Mouse (Mus musculus) hindbrain, embryonic 13.5 days (tissue): ENCODE data around the gene Cd8a. TPM values are rescaled to one million over a fixed set of nuclear protein-coding genes. Genes with fewer than 3 reads are reported as not detected.

Experiments used
- ATAC-seq: fragments of 200-750 bp; cut with Nextera tagmentation; 2 replicates; pipeline ENCODE4 v1.8.0; 2017; ENCODE audit warnings: moderate TSS enrichment; ENCODE audit not compliant: low FRiP score
- H3K27ac ChIP-seq: fragments of 300-500 bp; sonication (generic); 2 replicates; pipeline ENCODE4 v1.5.1; 2015; ENCODE audit warnings: inconsistent platforms, mild to moderate bottlenecking, moderate library complexity
- H3K27me3 ChIP-seq: fragments of 300-500 bp; sonication (generic); 2 replicates; pipeline ENCODE4 v1.6.1; 2015; ENCODE audit warnings: mild to moderate bottlenecking, inconsistent platforms
- H3K36me3 ChIP-seq: fragments of 300-500 bp; sonication (generic); 2 replicates; pipeline ENCODE4 v1.6.1; 2015; ENCODE audit warnings: mild to moderate bottlenecking, inconsistent platforms
- H3K4me1 ChIP-seq: fragments of 300-500 bp; sonication (generic); replicated peaks from 2 replicates; pipeline ENCODE4 v1.6.1; 2015; ENCODE audit warnings: inconsistent platforms
- H3K4me2 ChIP-seq: fragments of 300-500 bp; sonication (generic); 2 replicates; pipeline ENCODE4 v1.6.1; 2015; ENCODE audit warnings: inconsistent platforms, mild to moderate bottlenecking, moderate library complexity
- H3K4me3 ChIP-seq: fragments of 300-500 bp; sonication (generic); 2 replicates; pipeline ENCODE4 v1.5.1; 2015; ENCODE audit warnings: mild to moderate bottlenecking, inconsistent platforms
- H3K9ac ChIP-seq: fragments of 300-500 bp; sonication (generic); 2 replicates; pipeline ENCODE4 v1.6.1; 2015; ENCODE audit warnings: mild to moderate bottlenecking, inconsistent platforms
- H3K9me3 ChIP-seq: fragments of 300-500 bp; sonication (generic); 2 replicates; pipeline ENCODE4 v1.6.1; 2016; ENCODE audit warnings: inconsistent platforms
- WGBS: fragments of 180-500 bp; shearing (Covaris S2); methylation state at CpG from one replicate; pipeline ENCODE4 v1.1.7; 2015; 5-methylcytosine and 5-hydroxymethylcytosine counted together
- polyA plus RNA-seq: library from polyadenylated mRNA; unstranded; fragments of >200 nt; fragmentation: Nextera tagmentation; extraction: Ambion mirVana; gene quantifications from 2 replicates; pipeline ENCODE4 v1.2.1, GENCODE M21; 2015

The Cd8a gene
- polyA plus RNA-seq, 1 experiment from 2014 or later = not detected

DNA sequence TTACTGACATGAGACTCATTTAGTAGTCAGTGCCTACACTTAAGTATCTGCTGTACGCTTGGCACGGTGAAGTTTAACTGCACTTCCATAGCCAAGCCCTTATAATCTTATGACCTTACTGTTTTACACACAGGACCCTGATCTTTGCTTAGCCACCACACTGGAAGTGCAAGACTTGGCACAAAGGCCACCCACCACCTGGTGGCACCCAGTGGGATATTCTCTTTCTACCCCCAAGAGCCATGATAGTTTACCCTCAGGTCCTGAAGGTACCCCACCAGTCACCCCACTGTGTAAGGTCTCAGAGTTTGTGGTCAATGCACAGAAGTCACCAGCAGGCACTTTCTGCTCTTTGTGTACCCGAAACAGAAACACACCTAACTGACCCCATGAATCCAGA lies 22.0 kb upstream of the Cd8a start:
- Histone ChIP-seq H3K9me3 (no peaks in the 10 kb centered on the region), H3K4me2 (no peak overlapping the region), H3K27me3 (no peaks in the 10 kb centered on the region), H3K4me3 (no peak overlapping the region), H3K9ac (no peak overlapping the region), H3K27ac (no peak overlapping the region), H3K4me1 (no peaks in the 10 kb centered on the region), H3K36me3 (no peaks in the 10 kb centered on the region)
- 93% methylated on average over 3 of the region's 3 CpGs for WGBS
- ATAC-seq = no peak

DNA sequence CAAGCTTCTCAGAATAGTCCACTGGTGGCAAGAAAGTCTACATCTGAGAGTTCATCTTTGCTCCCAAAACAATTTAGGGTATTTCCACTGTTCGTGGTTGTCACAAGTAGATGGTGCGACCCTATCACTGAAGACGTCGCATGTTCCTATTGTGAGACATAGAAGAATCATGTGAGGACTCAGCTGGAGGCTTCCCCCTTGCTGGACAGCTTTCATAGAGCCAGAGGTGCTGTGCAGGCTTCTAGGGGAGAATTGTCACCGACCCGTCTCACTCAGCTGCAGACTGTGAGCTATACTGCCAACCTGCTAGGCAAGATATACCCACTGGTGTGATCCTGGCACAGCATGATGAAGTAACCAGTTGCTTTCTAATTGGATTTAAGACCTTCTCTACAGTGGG lies 21.0 kb upstream of the Cd8a start:
- WGBS = 96% methylated on average over 6 of the region's 6 CpGs
- no peak overlapping the region for H3K4me2 ChIP-seq
- H3K9me3 ChIP-seq = no peaks in the 10 kb centered on the region
- H3K4me1 ChIP-seq = no peaks in the 10 kb centered on the region
- ATAC-seq = no peak
- no peak overlapping the region for H3K27ac ChIP-seq
- no peak overlapping the region for H3K4me3 ChIP-seq
- H3K9ac ChIP-seq = no peak overlapping the region
- no peaks in the 10 kb centered on the region for H3K36me3 ChIP-seq
- no peaks in the 10 kb centered on the region for H3K27me3 ChIP-seq

DNA sequence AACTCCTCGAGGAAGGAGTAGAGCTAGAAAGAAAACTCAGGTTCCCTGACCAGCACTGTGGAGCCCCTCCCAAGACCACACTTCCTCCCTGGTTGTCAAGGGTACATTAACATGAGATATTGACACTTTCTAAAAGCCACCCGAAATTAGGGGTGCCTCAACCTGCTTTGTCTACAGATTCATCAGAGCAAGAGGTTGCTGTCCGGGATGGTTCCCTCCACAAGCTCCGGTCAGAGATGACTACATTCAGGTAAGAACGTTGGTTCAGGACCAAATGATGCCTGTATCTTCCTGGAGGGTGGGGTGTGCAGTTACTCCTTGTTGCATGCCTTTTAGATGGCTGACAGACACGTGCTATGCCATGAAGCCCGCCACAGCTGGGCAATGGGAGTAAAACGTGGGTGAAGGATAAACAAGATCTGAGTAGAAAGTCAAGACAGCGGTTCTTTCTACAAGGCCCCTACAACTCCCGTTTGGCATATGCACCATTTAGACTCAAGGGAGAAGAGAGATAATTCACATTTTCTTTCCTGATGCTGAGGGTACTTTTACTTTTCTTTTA lies 20.3 kb upstream of the Cd8a start:
- ATAC-seq = no peak

DNA sequence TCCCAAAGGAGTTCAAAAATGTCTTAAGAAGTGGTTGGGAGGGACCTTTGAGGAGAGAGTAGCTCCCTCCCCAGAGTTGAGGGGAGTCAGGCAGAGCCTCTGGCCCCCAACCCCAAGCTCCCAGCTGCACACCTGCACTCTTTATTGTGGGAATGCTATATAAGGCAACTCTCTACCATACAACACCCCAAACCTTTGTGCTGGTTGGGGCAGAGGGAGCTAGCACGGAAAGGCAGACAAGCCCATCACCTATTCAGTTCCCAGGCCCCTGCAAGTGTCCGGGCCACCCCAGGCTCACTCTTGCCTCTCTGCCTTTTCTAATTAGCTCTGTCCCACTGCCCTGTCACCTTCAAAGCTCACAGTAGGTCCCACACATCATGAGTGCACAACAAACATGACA lies 19.5 kb upstream of the Cd8a start:
- Histone ChIP-seq H3K27ac (no peak overlapping the region), H3K9me3 (no peaks in the 10 kb centered on the region), H3K4me3 (no peak overlapping the region), H3K27me3 (no peaks in the 10 kb centered on the region), H3K4me1 (no peaks in the 10 kb centered on the region), H3K36me3 (no peaks in the 10 kb centered on the region), H3K9ac (no peak overlapping the region), H3K4me2 (no peak overlapping the region)
- WGBS = 77% methylated on average over 2 of the region's 2 CpGs
- no peak for ATAC-seq

More for the DNA sequence above, 20.3 kb upstream of the Cd8a start:
- no peaks in the 10 kb centered on the region for H3K27me3 ChIP-seq
- H3K4me1 ChIP-seq = no peaks in the 10 kb centered on the region
- no peak overlapping the region for H3K4me2 ChIP-seq
- H3K4me3 ChIP-seq = no peak overlapping the region
- H3K36me3 ChIP-seq = no peaks in the 10 kb centered on the region
- no peak overlapping the region for H3K9ac ChIP-seq
- no peak overlapping the region for H3K27ac ChIP-seq
- 86% methylated on average over 10 of the region's 10 CpGs for WGBS
- no peaks in the 10 kb centered on the region for H3K9me3 ChIP-seq

DNA sequence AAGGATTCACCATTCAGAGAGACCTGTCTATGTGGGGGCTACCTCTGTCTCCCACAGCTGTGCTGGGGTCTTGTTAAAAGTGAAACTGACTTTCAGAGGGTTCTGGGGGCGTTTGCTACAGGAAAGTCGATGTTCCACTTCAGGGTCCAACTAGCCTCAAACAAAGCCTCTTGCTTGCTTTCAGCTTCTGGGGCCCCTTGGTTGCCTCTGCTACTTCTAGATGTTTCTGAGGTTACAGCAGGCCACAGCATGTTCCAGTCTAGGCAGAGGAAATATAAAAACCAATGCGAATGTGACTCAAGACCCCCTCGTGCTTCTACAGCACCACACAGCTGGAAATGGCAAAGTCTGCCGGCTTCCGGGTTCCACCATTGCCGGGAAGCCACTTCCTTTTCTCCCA lies 15.7 kb upstream of the Cd8a start:
- H3K36me3 ChIP-seq = no peaks in the 10 kb centered on the region
- ATAC-seq = no peak
- H3K27me3 ChIP-seq = no peaks in the 10 kb centered on the region
- H3K27ac ChIP-seq = no peak overlapping the region
- H3K9me3 ChIP-seq = no peaks in the 10 kb centered on the region
- H3K4me3 ChIP-seq = no peak overlapping the region
- 91% methylated on average over 7 of the region's 7 CpGs for WGBS
- H3K4me2 ChIP-seq = no peak overlapping the region
- H3K4me1 ChIP-seq = no peaks in the 10 kb centered on the region
- no peak overlapping the region for H3K9ac ChIP-seq

DNA sequence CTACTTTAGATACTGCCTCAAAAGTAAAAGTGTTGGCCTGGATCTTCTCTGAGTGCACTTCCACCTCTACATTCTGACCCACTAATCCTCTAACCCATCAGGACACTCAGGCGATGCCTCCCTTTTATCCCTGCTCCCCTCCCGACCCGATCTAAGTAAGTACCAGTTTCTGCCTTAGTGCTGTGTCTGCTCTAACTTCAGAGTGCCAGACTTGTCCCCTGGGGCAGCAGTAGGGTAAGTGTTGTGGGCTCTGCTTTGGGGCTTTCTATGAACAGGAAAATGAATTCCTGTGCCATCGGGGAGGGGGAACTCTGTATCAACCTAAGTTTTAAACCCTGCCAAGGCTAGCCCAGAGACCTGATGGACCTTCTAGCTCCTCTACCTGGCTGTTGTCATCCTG lies 13.0 kb upstream of the Cd8a start:
- 82% methylated on average over 4 of the region's 4 CpGs for WGBS
- no peak overlapping the region for H3K9ac ChIP-seq
- no peaks in the 10 kb centered on the region for H3K9me3 ChIP-seq

DNA sequence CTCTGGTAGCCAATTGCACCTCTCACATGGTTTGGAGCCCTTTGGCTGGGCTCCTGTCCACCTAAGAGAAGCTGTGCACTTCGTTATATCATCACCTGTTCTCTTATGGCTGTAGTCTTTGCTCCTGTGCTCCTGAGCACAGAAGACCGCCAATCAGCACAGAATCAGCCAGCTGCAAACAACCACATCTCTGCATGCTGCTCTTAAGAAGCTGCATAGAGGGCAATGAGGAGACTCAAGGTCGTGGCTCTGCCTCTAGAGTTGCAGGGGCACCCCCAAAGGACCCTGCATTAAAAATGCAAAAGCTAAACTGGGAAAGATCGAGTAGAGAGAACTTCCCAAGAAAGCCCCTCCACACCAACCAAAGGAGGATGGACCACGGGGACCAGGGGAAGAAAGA lies 12.5 kb upstream of the Cd8a start:
- Histone ChIP-seq H3K36me3 (no peaks in the 10 kb centered on the region), H3K4me3 (no peak overlapping the region), H3K9me3 (no peaks in the 10 kb centered on the region), H3K4me1 (no peaks in the 10 kb centered on the region), H3K27ac (no peak overlapping the region), H3K9ac (no peak overlapping the region), H3K4me2 (no peak overlapping the region), H3K27me3 (no peaks in the 10 kb centered on the region)
- ATAC-seq = no peak
- WGBS = 71% methylated on average over 5 of the region's 5 CpGs

More for the DNA sequence above, 13.0 kb upstream of the Cd8a start:
- Histone ChIP-seq H3K36me3 (no peaks in the 10 kb centered on the region), H3K4me2 (no peak overlapping the region), H3K27me3 (no peaks in the 10 kb centered on the region), H3K27ac (no peak overlapping the region), H3K4me3 (no peak overlapping the region), H3K4me1 (no peaks in the 10 kb centered on the region)
- ATAC-seq = no peak

DNA sequence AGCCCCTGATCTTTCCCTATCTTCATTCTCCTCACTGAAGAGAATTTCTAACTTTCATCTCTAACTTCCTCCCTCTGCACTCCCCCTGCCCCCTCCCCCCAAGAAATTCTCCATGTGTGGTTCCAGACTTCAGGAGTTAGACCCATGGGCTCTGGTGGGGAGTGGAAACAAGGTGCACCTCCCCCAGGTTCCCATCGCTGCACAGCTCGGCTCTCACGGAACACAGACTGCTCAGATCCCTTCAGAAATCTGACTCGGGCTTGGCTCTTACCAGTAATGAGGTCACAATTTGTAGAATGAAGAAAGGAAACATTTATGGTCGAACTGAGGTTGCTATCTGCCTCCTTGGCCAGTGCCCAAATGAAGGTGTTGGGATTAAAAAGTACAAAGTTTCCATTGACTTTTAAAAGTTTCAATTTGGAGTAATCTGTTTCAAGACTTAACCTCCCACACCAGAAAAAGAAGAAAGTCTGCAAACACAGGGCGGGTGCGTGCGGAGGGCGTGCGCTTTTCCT lies 12.0 kb upstream of the Cd8a start:
- ATAC-seq = no peak
- H3K9ac ChIP-seq = no peak overlapping the region
- WGBS = 91% methylated on average over 10 of the region's 10 CpGs
- H3K27ac ChIP-seq = no peak overlapping the region
- no peaks in the 10 kb centered on the region for H3K4me1 ChIP-seq
- no peaks in the 10 kb centered on the region for H3K27me3 ChIP-seq
- H3K4me2 ChIP-seq = no peak overlapping the region
- no peaks in the 10 kb centered on the region for H3K36me3 ChIP-seq
- no peak overlapping the region for H3K4me3 ChIP-seq
- H3K9me3 ChIP-seq = no peaks in the 10 kb centered on the region

DNA sequence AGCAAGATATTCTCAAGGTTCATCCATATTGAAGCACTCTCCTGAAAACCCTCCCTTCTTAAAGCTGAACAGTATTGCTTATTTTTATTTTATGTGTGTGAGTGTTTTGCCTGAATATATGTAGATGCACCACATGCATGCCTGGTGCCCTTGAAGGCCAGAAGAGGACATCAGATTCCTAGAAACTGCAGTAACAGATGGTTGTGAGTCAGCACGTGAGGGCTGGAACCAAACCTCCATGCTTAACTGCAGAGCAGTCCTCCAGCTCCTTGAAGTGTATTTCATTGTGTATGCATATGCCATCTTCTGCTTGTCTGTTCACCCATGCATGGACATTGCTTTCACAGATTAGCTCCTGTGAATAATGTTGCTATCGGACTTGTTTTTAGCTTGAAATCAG lies 9.2 kb upstream of the Cd8a start:
- no peaks in the 10 kb centered on the region for H3K27me3 ChIP-seq
- H3K4me2 ChIP-seq = no peak overlapping the region
- H3K27ac ChIP-seq = no peak overlapping the region
- H3K36me3 ChIP-seq = no peaks in the 10 kb centered on the region
- no peaks in the 10 kb centered on the region for H3K9me3 ChIP-seq
- H3K9ac ChIP-seq = no peak overlapping the region
- ATAC-seq = no peak
- 65% methylated on average over 2 of the region's 2 CpGs for WGBS
- no peaks in the 10 kb centered on the region for H3K4me1 ChIP-seq
- H3K4me3 ChIP-seq = no peak overlapping the region

DNA sequence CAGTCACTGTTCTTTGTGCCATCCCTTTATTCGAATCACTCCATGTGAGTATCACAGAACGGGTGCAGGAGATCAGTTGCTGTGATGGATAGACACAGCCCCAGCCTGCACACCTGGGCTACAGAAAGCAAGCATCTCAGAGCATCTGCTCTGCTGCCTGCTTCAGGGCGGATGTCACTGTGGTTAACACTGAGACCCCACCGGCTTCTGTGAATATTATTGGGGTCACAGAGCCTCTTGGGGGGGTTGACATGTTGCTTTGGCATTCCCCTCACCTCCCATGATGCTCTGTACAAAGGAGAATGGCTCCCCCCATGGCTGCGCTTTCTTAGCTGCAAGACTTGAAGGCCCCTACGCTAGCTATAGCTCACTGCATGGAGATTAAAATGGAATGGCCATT lies 3.8 kb upstream of the Cd8a start:
- Histone ChIP-seq H3K9ac (no peak overlapping the region), H3K4me1 (no peaks in the 10 kb centered on the region), H3K9me3 (no peaks in the 10 kb centered on the region), H3K36me3 (no peaks in the 10 kb centered on the region), H3K27ac (no peak overlapping the region), H3K4me2 (no peak overlapping the region), H3K27me3 (no peaks in the 10 kb centered on the region), H3K4me3 (no peak overlapping the region)
- WGBS = 94% methylated on average over 6 of the region's 6 CpGs
- no peak for ATAC-seq

DNA sequence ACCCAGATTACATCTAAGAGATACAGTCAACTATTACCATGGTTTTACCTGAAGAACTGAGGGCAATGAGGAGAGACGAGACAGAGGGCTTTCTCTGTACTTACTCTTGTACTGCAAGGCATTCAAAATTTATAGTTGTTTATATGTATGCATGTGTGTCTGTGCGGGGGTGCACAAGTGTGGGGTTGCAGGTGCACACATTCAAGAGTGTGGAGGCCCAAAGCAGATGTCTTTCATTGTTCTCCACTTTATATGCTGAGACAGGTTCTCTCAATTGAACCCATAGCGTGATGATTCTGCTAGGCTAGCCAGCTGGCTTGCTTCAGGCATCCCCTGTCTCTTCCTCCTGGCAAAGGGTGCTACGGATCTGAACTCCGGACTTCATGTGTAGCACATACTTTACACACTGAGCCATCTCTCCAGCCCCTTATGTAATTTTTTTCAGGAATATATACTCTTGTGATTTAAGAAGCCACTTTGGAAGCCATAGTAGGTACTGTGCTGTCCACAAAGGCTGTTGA lies 2.1 kb upstream of the Cd8a start:
- Histone ChIP-seq H3K27ac (no peak overlapping the region), H3K9ac (no peak overlapping the region), H3K4me1 (no peaks in the 10 kb centered on the region), H3K9me3 (no peaks in the 10 kb centered on the region), H3K4me3 (no peak overlapping the region), H3K36me3 (no peaks in the 10 kb centered on the region), H3K27me3 (no peaks in the 10 kb centered on the region), H3K4me2 (no peak overlapping the region)
- ATAC-seq = no peak
- 90% methylated on average over 5 of the region's 5 CpGs for WGBS

DNA sequence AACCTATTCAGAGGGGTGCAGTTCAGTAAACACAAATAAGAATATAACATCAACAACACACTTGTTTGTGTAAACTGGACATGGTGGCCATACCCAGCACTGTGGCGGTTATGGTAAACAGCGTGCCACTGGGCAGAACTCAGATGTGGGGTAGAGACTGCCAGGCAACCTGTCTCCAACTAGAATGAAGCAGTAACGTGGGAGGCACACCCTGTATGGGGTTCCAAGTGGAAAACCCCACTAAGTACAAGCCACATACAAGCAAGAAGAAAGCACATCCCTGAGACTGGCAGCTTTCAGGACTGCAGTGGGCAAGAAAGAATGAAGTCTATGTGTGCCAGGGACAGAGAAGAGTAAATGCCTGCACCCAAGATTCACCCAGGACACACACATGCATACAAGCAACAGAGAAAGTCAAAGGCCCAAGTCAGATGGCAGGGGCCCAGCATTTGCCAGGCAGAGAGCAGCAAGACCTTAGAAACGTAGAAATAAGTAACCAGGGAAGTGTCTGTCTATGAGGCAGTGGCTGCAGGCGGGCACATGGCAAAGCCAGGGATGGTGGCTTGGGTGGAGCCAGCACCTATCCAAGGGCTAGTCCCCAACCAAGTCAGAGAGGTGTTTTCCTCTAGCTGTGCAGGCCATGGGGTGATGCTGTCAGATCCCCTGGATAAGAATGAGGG lies 1.0 kb upstream of the Cd8a start:
- ATAC-seq = no peak
- Histone ChIP-seq H3K36me3 (no peaks in the 10 kb centered on the region), H3K27ac (no peak overlapping the region), H3K27me3 (no peaks in the 10 kb centered on the region), H3K4me1 (no peaks in the 10 kb centered on the region), H3K9me3 (no peaks in the 10 kb centered on the region), H3K9ac (no peak overlapping the region), H3K4me2 (no peak overlapping the region), H3K4me3 (no peak overlapping the region)
- WGBS = 83% methylated on average over 5 of the region's 5 CpGs

DNA sequence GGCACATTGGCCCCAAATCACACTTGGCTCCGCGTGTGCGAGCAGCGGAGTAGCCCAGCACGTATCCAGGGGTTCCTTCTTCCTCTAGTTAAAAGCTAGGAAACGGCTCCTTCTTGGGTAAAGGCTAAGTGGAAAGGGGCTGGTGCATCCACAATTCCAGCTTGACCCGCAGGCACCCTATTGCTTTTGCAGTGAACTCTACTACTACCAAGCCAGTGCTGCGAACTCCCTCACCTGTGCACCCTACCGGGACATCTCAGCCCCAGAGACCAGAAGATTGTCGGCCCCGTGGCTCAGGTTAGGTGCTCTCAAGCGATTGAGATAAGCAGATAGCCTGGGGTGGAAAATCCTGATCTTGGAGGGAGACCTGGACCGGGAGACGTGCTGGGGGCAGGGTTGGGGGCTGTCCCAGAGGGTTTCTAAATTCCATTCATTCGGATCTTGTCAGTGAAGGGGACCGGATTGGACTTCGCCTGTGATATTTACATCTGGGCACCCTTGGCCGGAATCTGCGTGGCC lies 1.1 kb downstream of the Cd8a start:
- H3K4me1 ChIP-seq = no peaks in the 10 kb centered on the region
- no peaks in the 10 kb centered on the region for H3K27me3 ChIP-seq
- H3K4me3 ChIP-seq = no peak overlapping the region
- no peak for ATAC-seq
- no peak overlapping the region for H3K9ac ChIP-seq
- no peak overlapping the region for H3K4me2 ChIP-seq
- no peaks in the 10 kb centered on the region for H3K36me3 ChIP-seq
- no peak overlapping the region for H3K27ac ChIP-seq
- 90% methylated on average over 19 of the region's 19 CpGs for WGBS
- no peaks in the 10 kb centered on the region for H3K9me3 ChIP-seq
